Mouse (Mus musculus) liver, embryonic 16.5 days (tissue): Measurements from ENCODE around the gene Abca7. TPM values are rescaled to one million over a fixed set of nuclear protein-coding genes. Genes with fewer than 3 reads are reported as not detected.

Source experiments
- ATAC-seq: fragments of 200-750 bp; cut with Nextera tagmentation; 2 replicates; pipeline ENCODE4 v1.8.0; 2017; ENCODE audit warnings: low read depth, mild to moderate bottlenecking, moderate number of reproducible peaks, moderate library complexity
- H3K27ac ChIP-seq: fragments of 300-500 bp; sonication (generic); 2 replicates; pipeline ENCODE4 v1.5.1; 2014; ENCODE audit warnings: mild to moderate bottlenecking, low read length
- H3K27me3 ChIP-seq: fragments of 300-500 bp; sonication (generic); 2 replicates; pipeline ENCODE4 v1.6.1; 2014; ENCODE audit warnings: low read depth, low read length, mixed read lengths; ENCODE audit not compliant: control insufficient read depth, insufficient read depth
- H3K36me3 ChIP-seq: fragments of 300-500 bp; sonication (generic); 2 replicates; pipeline ENCODE4 v1.6.1; 2014; ENCODE audit warnings: mild to moderate bottlenecking; ENCODE audit not compliant: control insufficient read depth, insufficient read depth
- H3K4me1 ChIP-seq: fragments of 300-500 bp; sonication (generic); 2 replicates; pipeline ENCODE4 v1.6.1; 2014; ENCODE audit warnings: low read depth, low read length, mixed read lengths; ENCODE audit not compliant: control insufficient read depth
- H3K4me2 ChIP-seq: fragments of 300-500 bp; sonication (generic); 2 replicates; pipeline ENCODE4 v1.6.1; 2014; ENCODE audit warnings: low read depth, low read length, mixed read lengths
- H3K4me3 ChIP-seq: fragments of 300-500 bp; sonication (generic); 2 replicates; pipeline ENCODE4 v1.5.1; 2014; ENCODE audit warnings: low read depth, mild to moderate bottlenecking, low read length
- H3K9ac ChIP-seq: fragments of 300-500 bp; sonication (generic); 2 replicates; pipeline ENCODE4 v1.6.1; 2014; ENCODE audit warnings: low read depth, low read length
- H3K9me3 ChIP-seq: fragments of 300-500 bp; sonication (generic); replicated peaks from 2 replicates; pipeline ENCODE4 v1.6.1; 2016; ENCODE audit warnings: low read length; ENCODE audit not compliant: control insufficient read depth
- WGBS: fragments of 180-500 bp; shearing (Covaris S2); extraction: QIAGEN DNeasy Blood & Tissue Kit; methylation state at CpG from one replicate; pipeline ENCODE4 v1.1.7; 2014; ENCODE audit not compliant: insufficient replicate concordance; 5-methylcytosine and 5-hydroxymethylcytosine counted together
- polyA plus RNA-seq: library from polyadenylated mRNA; unstranded; fragments of >200 nt; fragmentation: Nextera tagmentation; extraction: Ambion mirVana; gene quantifications from 2 replicates; pipeline ENCODE4 v1.2.1, GENCODE M21; 2015

Gene Abca7
- polyA plus RNA-seq, 1 experiment from 2014 or later: 9.0 TPM

GRCm38 (mm10) chr10:80013609-80014008, 17.3 kb downstream of the Abca7 start:
- H3K4me3 ChIP-seq: no peak overlapping the region
- 80% methylated on average over 25 of the region's 25 CpGs for WGBS
- no peak overlapping the region for H3K9ac ChIP-seq
- H3K4me1 ChIP-seq: peaks cover 24% of the 10 kb centered on the region
- no peak overlapping the region for H3K4me2 ChIP-seq
- no peak for ATAC-seq
- no peak overlapping the region for H3K27ac ChIP-seq
- H3K27me3 ChIP-seq: peaks cover 2% of the 10 kb centered on the region; the same call in 1 of the 2 replicates
- peaks cover 13% of the 10 kb centered on the region for H3K9me3 ChIP-seq
- peaks cover 49% of the 10 kb centered on the region for H3K36me3 ChIP-seq

- H3K9ac ChIP-seq: no peak overlapping the region
- H3K4me1 ChIP-seq: peaks cover 35% of the 10 kb centered on the region
- H3K27me3 ChIP-seq: peaks cover 2% of the 10 kb centered on the region; the same call in 1 of the 2 replicates
- peaks cover 13% of the 10 kb centered on the region for H3K9me3 ChIP-seq
- H3K36me3 ChIP-seq: peaks cover 39% of the 10 kb centered on the region
- no peak for ATAC-seq
- H3K27ac ChIP-seq: no peak overlapping the region
- H3K4me3 ChIP-seq: no peak overlapping the region
- 56% methylated on average over 28 of the region's 28 CpGs for WGBS
- H3K4me2 ChIP-seq: no peak overlapping the region
Observed at GRCm38 (mm10) chr10:80014484-80015290, 18.4 kb downstream of the Abca7 start.

GRCm38 (mm10) chr10:80015583-80015982, 19.3 kb downstream of the Abca7 start:
- Histone ChIP-seq H3K4me3 (no peak overlapping the region), H3K9ac (no peak overlapping the region), H3K27ac (no peak overlapping the region), H3K27me3 (peaks cover 2% of the 10 kb centered on the region; the same call in 1 of the 2 replicates), H3K9me3 (peaks cover 4% of the 10 kb centered on the region; the same call in 1 of the 2 replicates), H3K4me1 (peaks cover 37% of the 10 kb centered on the region), H3K4me2 (no peak overlapping the region), H3K36me3 (peaks cover 30% of the 10 kb centered on the region)
- no peak for ATAC-seq
- WGBS: 80% methylated on average over 10 of the region's 10 CpGs

GRCm38 (mm10) chr10:80016511-80016910, 20.2 kb downstream of the Abca7 start, which contains the start of gene Arhgap45:
Gene Arhgap45, plus strand, starts transcription at chr10:80016653.
- Histone ChIP-seq H3K36me3 (peaks cover 20% of the 10 kb centered on the region; the same call in 1 of the 2 replicates), H3K4me1 (peaks cover 37% of the 10 kb centered on the region), H3K4me2 (peak within 1 kb of the TSS; percentile 65), H3K27me3 (peaks cover 2% of the 10 kb centered on the region; the same call in 1 of the 2 replicates), H3K27ac (peak within 1 kb of the TSS; percentile 74), H3K4me3 (peak within 1 kb of the TSS; percentile 60), H3K9me3 (no peaks in the 10 kb centered on the region), H3K9ac (peak within 1 kb of the TSS; percentile 61)
- 7% methylated on average over 11 of the region's 11 CpGs for WGBS
- ATAC-seq: peak; percentile 61

GRCm38 (mm10) chr10:80016931-80017330, 20.6 kb downstream of the Abca7 start:
- ATAC-seq: no peak
- Histone ChIP-seq H3K27me3 (peaks cover 2% of the 10 kb centered on the region; the same call in 1 of the 2 replicates), H3K4me2 (peak overlapping the region; percentile 65), H3K9me3 (no peaks in the 10 kb centered on the region), H3K4me3 (peak overlapping the region; percentile 60), H3K4me1 (peaks cover 37% of the 10 kb centered on the region), H3K36me3 (peaks cover 16% of the 10 kb centered on the region; the same call in 1 of the 2 replicates), H3K27ac (peak overlapping the region; percentile 74), H3K9ac (peak overlapping the region; percentile 61)
- WGBS: 17% methylated on average over 10 of the region's 10 CpGs

GRCm38 (mm10) chr10:80017361-80017760, 21.1 kb downstream of the Abca7 start:
- 8% methylated on average over 3 of the region's 3 CpGs for WGBS
- peaks cover 2% of the 10 kb centered on the region; the same call in 1 of the 2 replicates for H3K27me3 ChIP-seq
- H3K9ac ChIP-seq: peak overlapping the region; percentile 61
- peak overlapping the region; percentile 74 for H3K27ac ChIP-seq
- H3K4me2 ChIP-seq: peak overlapping the region; percentile 65
- peaks cover 37% of the 10 kb centered on the region for H3K4me1 ChIP-seq
- H3K9me3 ChIP-seq: no peaks in the 10 kb centered on the region
- peak; percentile 48 for ATAC-seq
- H3K4me3 ChIP-seq: peak overlapping the region; percentile 60
- peaks cover 18% of the 10 kb centered on the region; the same call in 1 of the 2 replicates for H3K36me3 ChIP-seq

- Histone ChIP-seq H3K36me3 (peaks cover 16% of the 10 kb centered on the region; the same call in 1 of the 2 replicates), H3K9me3 (no peaks in the 10 kb centered on the region), H3K27me3 (peaks cover 2% of the 10 kb centered on the region; the same call in 1 of the 2 replicates), H3K4me3 (peak overlapping the region; percentile 60), H3K4me1 (peaks cover 37% of the 10 kb centered on the region), H3K27ac (peak overlapping the region; percentile 63), H3K9ac (peak overlapping the region; percentile 61), H3K4me2 (peak overlapping the region; percentile 65)
- 32% methylated on average over 14 of the region's 14 CpGs for WGBS
- ATAC-seq: no peak
Observed at GRCm38 (mm10) chr10:80017771-80018170, 21.5 kb downstream of the Abca7 start.

- Histone ChIP-seq H3K36me3 (peaks cover 9% of the 10 kb centered on the region; the same call in 1 of the 2 replicates), H3K4me1 (peaks cover 41% of the 10 kb centered on the region), H3K9ac (peak overlapping the region; percentile 19), H3K27me3 (no peaks in the 10 kb centered on the region), H3K27ac (peak overlapping the region; percentile 72), H3K4me3 (peak overlapping the region; percentile 39), H3K9me3 (no peaks in the 10 kb centered on the region), H3K4me2 (peak overlapping the region; percentile 58)
- peak; percentile 60 for ATAC-seq
- WGBS: 4% methylated on average over 15 of the region's 15 CpGs
Observed at GRCm38 (mm10) chr10:80018739-80019297, 22.5 kb downstream of the Abca7 start.
